14 mouse cellular contexts compared by ENCODE assay signal in genomic region chr15:81798421-81798820, GRCm38 (mm10).
"Had no signal": no experiment of that assay in that cellular context is flagged by ENCODE, and none has a peak within 500 bp of the region (broad histone marks: within the 10 kb centered on the region; RNA-seq: fewer than 3 reads in every experiment).

No protein-coding gene starts in this region.

- H3K4me2 ChIP-seq: intestine, embryonic 15.5 days; limb, embryonic 12.5 days; liver, embryonic 15.5 days; midbrain, embryonic 13.5 days; stomach, embryonic 15.5 days had no signal

- H3K9me3 ChIP-seq: intestine, embryonic 15.5 days; limb, embryonic 12.5 days; liver, embryonic 15.5 days; midbrain, embryonic 13.5 days; stomach, embryonic 15.5 days had no signal

- H3K4me3 ChIP-seq: intestine, embryonic 15.5 days; layer of hippocampus, adult 2 months; limb, embryonic 12.5 days; liver, embryonic 15.5 days; midbrain, embryonic 13.5 days; stomach, embryonic 15.5 days had no signal

- H3K9ac ChIP-seq: intestine, embryonic 15.5 days; limb, embryonic 12.5 days; liver, embryonic 15.5 days; midbrain, embryonic 13.5 days; stomach, embryonic 15.5 days had no signal

- H3K27me3 ChIP-seq: intestine, embryonic 15.5 days; limb, embryonic 12.5 days; liver, embryonic 15.5 days; midbrain, embryonic 13.5 days; stomach, embryonic 15.5 days had no signal

- DNase-seq: liver; lung, adult 2 months; lung, postnatal 36 days; right cerebral cortex, postnatal 14 days; thymus, adult 2 months; thymus, postnatal 25 days had no signal

- H3K27ac ChIP-seq: intestine, embryonic 15.5 days; kidney, postnatal 0 days; limb, embryonic 12.5 days; liver, embryonic 15.5 days; midbrain, embryonic 13.5 days; stomach, embryonic 15.5 days had no signal

- ATAC-seq: intestine, embryonic 15.5 days; lung, postnatal 0 days; midbrain, embryonic 13.5 days had no signal
